Mouse (Mus musculus) bone marrow macrophage, adult 2 months (primary cell): ENCODE results near the gene Cobll1.

ENCODE experiments used
- CTCF ChIP-seq: IDR thresholded peaks from 2 replicates; pipeline ENCODE4 v1.5.1; 2012; ENCODE audit warnings: low read depth, mild to moderate bottlenecking, low read length, moderate library complexity
- POLR2A ChIP-seq: IDR thresholded peaks from 2 replicates; pipeline ENCODE4 v1.6.1; 2012; ENCODE audit warnings: mild to moderate bottlenecking, low read depth, low read length, borderline replicate concordance

DNA sequence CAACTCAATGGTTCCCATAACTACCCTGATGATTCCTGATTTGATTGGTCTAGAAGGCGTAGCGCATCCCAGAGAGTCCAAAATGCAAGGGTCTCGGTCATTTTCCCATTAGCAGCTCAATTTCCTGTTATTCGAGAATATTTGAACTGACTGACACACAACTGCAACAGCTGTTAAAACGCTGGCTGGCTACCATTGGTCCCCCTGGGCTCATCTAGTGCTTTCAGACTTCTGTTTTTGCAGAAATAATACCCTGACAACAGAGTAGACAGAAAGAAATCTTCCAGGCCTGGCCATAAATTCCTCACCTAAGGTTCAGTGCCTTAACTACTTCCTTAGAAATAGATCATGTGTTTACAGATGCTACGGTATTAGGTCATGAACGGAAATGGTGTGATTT lies 10.8 kb downstream of the Cobll1 start:
- TF ChIP-seq CTCF (no peak), POLR2A (no peak)
